ENCODE assay signal across 17 mouse cellular contexts in the genomic region with DNA sequence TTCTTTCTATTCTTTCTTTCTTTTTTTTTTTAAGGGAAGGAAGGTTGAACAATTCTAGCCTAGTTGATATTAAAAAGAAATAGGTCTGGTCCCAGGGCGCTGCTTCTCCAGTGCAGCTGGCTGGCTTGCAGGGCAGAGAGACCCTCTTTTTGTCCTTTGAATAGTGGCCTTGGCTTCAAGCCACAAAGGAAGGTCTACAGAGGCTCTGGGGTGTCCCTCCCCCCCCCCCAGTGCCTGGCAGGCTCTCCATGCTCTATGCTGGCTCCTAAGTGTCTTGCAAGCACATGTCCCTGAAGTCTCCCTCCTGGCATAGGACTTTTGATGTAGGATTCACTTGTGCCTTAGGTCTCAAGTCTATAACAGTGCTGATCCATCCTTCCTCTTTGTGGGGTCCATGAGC.
"Had no signal": no experiment of that assay in that cellular context is flagged by ENCODE, and none has a peak within 500 bp of the region (broad histone marks: within the 10 kb centered on the region; RNA-seq: fewer than 3 reads in every experiment).

No protein-coding gene starts in this region.

- DNase-seq: kidney, adult 18-20 months; kidney, adult 9 months; kidney, postnatal 14 days; kidney, postnatal 4 days; layer of hippocampus, adult 9-11 months; layer of hippocampus, postnatal 36 days; liver, embryonic 13.5 days; lung, adult 2 months; lung, postnatal 14 days; lung, postnatal 4 days; right cerebral cortex, postnatal 25 days; spleen, adult 18-20 months; thymus, postnatal 25 days had no signal

- H3K9ac ChIP-seq: liver, embryonic 13.5 days; midbrain, embryonic 13.5 days; neural tube, embryonic 12.5 days; stomach, embryonic 15.5 days had no signal

- H3K4me2 ChIP-seq: liver, embryonic 13.5 days; midbrain, embryonic 13.5 days; neural tube, embryonic 12.5 days; stomach, embryonic 15.5 days had no signal

- H3K4me1 ChIP-seq: liver, embryonic 13.5 days; midbrain, embryonic 13.5 days; neural tube, embryonic 12.5 days; stomach, embryonic 15.5 days had no signal

- ATAC-seq: midbrain, embryonic 13.5 days had no signal

- H3K36me3 ChIP-seq: liver, embryonic 13.5 days; midbrain, embryonic 13.5 days; neural tube, embryonic 12.5 days; stomach, embryonic 15.5 days had no signal

- H3K9me3 ChIP-seq: liver, embryonic 13.5 days; midbrain, embryonic 13.5 days; neural tube, embryonic 12.5 days; stomach, embryonic 15.5 days had no signal

- H3K27ac ChIP-seq: left cerebral cortex, adult 2 months; liver, embryonic 13.5 days; midbrain, embryonic 13.5 days; neural tube, embryonic 12.5 days; stomach, embryonic 15.5 days had no signal

- H3K4me3 ChIP-seq: left cerebral cortex, adult 2 months; liver, embryonic 13.5 days; midbrain, embryonic 13.5 days; neural tube, embryonic 12.5 days; stomach, embryonic 15.5 days had no signal
